Mouse (Mus musculus) cerebellum, postnatal 10 days (tissue): ENCODE results near the gene Twist2.

ENCODE experiments used
- DNase-seq, 2 experiments: peaks; one replicate each; pipeline ENCODE4 v3.0.0; 2021; ENCODE audit warnings: mixed read lengths in 2 of 2

The Twist2 gene

DNA sequence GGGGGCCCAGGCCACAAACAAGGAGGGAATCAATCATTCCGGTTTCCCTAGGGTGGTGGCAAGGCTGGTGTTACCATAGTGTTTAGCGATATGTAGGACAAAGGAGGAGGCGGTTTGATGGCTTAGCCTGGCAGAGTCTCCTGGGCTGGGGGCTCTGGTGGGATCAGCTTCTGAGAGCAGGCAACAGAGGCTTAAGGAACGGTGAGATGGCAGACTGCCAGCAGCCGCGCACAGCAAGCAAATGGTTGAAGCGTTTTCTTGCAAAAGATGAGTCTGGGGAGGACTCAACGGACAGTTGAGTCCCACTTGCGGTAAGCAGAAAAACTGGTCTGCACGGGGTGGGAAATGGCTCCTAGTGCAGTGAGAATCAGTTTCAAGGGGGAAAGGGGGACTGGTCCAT, 19.3 kb downstream of the Twist2 start:
- DNase-seq = peak; percentile 46 to 53

DNA sequence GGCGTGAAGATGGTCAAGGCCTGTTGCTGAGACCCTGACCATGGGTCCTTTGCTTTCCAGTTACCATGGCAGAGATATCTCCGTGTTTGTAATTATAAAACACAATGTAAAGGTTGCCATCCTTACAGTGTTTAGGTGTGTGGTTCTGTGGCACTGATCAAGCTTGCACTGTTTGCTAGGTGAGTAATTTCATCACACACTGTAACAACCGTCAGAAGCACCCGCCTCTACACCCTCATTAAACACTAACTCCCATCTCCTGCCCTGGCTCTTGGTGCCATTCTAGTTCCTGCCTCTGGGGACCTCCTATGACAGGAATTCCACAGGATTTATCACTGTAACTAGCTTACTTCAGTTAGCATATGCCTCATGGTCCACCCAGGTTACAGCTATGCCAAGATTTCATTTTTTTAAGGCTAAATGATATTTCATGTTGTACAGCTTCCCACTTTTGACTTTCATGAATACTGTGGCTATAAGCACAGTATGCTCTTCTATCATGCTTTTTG, 21.1 kb downstream of the Twist2 start:
- DNase-seq = no peak

DNA sequence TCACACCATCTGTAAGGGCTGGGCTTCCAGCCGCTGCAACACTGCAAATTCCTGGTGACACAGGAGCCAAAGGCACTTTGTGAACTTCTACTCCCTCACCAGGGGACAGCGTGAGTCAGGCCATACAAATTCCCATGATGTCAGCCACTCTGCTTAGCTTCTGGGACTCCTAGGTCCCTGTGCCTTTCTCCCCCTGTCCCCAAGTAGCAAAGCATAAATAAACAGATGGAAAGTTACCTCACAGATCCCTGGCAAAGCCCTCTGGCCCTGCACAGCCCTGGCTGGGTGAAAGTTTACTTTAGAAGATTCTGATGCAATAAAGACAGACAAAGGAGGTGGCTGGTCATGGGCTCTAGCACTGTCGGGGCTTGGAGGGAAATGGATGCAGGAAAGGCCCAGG, 22.3 kb downstream of the Twist2 start:
- DNase-seq = no peak

DNA sequence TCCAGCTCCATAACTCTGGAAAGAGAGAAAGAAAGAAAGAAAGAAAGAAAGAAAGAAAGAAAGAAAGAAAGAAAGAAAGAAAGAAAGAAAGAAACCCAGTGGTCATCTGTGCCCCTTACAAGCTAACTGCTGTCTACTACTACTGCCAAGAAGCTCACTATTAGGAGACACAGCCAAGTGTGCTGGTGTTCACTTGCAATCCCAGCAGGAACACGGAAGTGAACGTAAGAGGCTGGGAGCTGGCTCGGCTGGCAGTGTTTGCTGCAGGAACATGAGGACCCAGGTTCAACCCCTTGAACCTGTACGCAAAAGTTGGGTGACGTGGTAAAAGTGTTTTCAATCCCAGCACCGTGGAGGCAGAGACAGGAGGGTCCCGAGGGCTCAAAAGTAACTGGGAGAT, 22.7 kb downstream of the Twist2 start:
- DNase-seq = no peak

GRCm38 (mm10) chr1:91825261-91825660, 24.0 kb downstream of the Twist2 start:
- DNase-seq = no peak

- DNase-seq = no peak
These were observed 30.7 kb downstream of the Twist2 start for GRCm38 (mm10) chr1:91831978-91832377.

DNA sequence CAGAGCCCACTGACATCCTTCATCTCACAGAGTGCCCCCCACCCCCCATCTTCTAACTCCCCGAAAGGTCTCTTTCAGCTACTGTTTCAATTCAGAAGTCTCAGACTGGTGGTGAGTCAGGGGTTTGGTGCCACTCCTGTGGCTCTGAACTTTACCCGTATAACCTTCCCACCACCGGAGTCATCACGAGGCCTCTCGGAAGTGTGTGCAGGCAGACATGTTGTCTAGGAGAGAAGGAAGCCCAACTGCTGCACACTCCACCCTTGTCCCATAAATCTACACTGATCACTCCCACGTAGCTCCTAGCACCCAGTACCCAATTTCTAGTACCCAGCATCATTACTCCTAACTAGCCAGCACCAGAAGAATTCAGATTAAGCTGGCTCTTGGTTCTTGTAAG, 38.3 kb downstream of the Twist2 start:
- DNase-seq = no peak

DNA sequence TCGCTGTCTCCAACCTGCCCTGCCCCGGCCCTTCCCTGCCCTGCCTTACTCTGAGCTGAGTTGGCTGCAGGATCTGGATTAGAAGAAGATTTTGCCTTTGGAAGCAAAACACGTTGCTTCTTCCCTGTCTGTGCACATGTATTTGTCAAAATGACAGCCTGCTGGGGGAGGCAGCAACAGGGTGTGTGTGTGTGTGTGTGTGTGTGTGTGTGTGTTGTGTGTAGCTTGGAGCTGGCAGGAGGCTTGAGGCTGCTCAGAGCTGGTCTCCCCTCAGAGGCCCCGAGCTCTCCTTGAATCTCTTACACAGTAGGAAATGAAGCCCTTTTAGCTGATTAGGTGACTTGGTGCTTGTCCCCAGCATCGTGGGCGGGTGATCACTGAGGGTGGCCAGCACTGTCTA, 38.7 kb downstream of the Twist2 start:
- DNase-seq = no peak

DNA sequence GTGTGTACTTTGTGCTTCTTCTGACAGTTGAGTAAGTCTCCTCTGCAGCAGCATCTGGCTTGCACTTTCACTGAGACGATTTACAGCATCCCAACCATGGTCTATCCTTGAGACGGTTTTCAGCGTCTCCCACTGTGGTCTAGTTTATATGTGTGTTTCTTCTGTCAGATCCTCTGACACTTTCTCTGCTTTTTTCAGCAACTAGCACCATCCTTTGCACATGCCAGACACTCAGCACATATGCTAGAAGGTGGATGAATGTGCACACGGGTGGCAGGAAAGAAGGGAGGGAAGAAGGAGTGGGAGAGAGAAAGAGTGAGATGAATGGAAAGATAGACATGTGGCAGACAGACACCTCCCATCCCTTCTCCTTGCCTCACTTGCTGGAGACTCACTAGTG, 43.0 kb downstream of the Twist2 start:
- no peak for DNase-seq

DNA sequence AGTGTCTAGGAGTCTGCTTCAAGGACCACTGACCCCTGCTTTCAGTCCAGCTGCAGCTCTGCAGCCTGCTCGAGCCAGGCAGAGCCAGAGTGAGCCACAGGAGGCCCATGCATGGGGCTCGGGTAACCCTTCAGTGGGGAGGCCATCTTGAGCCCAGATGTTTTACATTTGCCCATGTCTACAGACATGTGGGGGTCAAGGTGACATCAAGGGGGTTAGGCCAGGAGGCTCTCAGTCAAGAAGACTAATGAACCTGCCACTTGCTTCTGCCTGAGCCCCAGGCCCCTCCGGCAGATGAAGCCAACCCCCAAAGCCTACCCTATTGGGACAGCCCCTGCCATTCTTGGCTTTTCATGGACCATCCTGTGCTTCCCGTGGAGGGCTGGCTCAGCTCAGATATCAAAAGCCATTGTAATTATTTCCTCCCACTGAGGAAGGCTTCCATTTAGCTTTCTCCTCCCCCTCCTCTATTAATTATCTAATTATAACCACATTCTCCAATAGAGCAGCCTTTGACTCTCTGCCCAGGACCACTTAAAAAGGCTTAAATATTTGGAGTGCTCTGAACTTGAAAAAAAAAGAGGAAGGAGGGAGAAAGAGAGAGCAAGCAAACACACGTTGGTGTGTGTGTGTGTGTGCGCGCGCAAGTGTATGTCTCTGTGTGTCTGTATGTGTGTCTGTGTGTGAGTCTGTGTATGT, 43.6 kb downstream of the Twist2 start:
- no peak for DNase-seq

GRCm38 (mm10) chr1:91845380-91845957, 44.2 kb downstream of the Twist2 start:
- DNase-seq = peak; percentile 41 to 52

DNA sequence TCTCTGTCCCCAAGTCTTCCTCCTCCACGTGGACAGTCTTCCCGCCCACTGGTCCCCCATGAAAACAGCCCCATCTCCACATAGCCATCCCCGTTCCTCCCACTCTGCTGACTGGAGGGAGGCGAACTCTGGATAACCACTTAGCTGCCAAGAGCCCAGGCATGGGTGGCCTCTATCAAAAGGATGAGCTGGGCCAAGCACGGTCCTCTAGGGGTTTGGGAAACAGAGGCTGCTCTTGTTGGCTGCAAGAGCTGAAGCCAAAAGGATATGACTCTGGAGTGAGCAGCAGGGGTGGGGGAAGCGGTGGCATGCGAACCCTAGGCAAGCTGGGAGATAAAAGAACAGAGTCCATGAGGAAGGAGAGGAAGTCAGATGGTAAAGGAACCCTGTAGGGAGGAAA, 50.0 kb downstream of the Twist2 start:
- no peak for DNase-seq

GRCm38 (mm10) chr1:91856771-91857664, 55.8 kb downstream of the Twist2 start:
- DNase-seq = no peak

GRCm38 (mm10) chr1:91858101-91858790, 57.0 kb downstream of the Twist2 start:
- no peak for DNase-seq

DNA sequence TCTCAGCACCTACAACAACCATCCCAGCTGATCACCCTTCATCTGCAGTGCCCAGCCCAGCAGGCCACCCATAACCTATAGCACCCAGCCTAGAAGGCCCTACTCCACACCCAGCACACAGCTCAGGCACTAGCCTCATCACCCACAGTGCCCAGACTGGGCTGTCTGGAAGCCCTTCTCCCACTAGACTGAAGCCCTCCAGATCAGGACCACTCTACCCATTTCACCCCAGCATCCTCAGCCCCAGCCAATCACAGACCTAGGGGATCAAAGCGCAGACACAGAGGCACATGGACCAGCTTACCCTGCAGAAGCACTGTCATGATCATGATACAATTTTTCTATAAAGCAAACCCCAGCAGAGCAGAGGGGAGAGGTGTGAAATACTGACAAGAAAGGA, 57.6 kb downstream of the Twist2 start:
- DNase-seq = no peak

DNA sequence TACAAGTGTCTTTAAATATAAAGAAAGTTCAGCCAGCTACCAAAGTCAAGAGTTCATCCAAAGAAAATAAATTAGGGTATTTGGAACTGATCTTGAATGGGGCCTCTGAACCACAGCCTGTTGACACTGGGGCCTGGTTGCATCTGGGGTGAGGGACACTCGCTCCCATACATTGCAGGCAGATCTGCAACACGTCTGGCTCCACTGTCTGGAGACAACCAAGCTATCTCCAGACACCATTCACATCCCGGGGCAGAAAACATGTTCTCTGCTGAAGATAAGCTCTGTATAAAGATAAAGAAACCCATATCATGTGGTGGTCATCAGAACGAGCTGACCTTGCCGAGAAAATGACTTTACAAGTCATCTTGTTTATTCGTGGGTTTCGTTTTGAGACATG, 60.2 kb downstream of the Twist2 start:
- DNase-seq = no peak

GRCm38 (mm10) chr1:91866001-91866400, 64.7 kb downstream of the Twist2 start:
- DNase-seq = no peak

DNA sequence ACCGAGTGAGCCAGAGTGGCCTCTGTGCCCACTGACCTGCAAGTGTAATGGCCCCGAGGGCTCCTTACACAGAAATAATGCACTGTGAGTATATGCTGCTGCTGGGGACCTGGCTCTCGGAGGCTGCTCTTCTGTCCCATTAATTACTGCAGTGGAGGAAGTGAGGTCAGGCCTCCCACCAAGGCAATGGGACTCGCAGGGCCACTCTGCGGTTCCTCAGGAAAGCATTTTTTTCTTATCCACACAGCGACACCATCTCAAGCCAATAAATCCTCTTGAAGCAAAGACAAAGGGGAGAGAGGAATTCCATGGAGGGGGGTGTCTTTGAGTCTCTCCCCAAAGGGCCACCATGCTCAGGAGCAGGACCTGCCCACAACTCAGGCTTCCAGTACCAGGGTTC, 69.8 kb downstream of the Twist2 start:
- DNase-seq = no peak

DNA sequence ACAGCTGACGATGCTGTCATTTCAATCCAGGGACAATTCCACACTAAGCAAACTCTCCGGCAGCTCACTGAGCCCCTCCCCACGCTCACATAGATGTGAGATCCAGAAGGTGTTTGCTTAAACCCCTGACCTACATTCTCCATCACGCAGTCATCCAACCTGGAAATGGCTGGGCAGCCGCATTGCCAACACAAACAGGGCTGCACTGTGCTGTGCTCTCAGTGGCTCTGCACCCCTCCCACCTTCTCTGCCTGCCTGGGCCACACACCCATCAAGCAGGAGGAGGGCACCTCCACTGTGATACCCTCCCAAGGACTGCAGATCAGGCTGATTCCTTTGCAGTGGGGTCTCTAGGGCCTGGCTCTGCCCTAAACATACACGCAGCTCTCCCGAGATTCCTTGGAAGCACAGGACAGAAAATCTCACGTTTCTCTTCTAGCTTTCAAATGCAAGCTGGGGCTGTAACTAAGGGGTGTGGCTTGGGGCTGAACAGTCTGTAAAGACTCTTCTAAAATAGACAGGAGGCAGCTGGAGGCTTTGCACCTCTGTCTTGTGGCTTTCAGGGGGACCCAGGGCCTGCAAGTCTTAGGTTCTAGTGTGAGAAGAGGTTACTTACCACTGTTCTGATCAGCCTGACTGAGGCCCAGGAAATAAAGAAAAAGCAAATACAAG, 71.3 kb downstream of the Twist2 start:
- DNase-seq = peak in 1 of 2 experiments; percentile 13

DNA sequence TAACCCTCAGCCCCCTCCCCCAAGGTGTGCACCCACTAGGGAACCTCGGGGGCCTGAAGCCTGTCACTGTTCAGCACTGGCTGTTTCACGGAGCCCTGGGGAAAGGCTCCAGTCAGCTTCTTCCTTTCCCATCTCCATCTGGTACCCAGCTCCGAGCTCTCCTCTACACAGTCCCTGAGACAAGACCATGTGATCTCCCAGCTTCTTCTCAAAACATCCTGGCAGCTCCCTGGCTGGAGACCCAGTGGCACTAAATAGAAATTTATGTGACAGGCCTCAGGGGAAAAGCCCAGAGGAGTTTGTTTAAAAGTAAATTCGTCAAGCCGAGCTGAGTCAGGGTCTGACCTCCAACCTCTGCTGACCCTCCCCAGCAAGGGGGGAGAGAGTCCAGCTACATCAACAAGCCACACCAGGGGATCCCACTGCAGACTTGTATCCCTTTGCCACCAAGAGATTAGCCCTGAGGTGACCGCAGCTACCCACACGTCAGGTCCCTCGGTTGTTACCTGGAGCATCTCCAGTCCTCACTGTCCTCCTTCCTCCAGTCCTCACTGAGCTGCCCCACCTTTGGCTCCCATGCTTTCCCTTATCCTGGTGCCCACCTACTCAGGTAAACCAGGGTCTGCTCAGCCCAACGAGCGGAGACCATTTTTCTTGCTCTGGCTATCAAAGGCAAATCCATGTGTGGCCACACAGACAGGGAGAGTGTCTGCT, 72.5 kb downstream of the Twist2 start:
- no peak for DNase-seq

- peak; percentile 84 to 88 for DNase-seq
These were observed 73.4 kb downstream of the Twist2 start for GRCm38 (mm10) chr1:91874633-91875032.
